Mouse (Mus musculus) CH12F3 (cell line): Measurements from ENCODE around the gene Olfr102.

Experiments used
- in situ Hi-C: fragments of 300-500 bp; cut with MboI; formaldehyde crosslinking; loops from 2 replicates; pipeline ENCODE4 v1.14.3; 2020; ENCODE audit warnings: low sequenced_read_pairs

The Olfr102 gene

GRCm38 (mm10) chr17:37316954-37317353 lies at the start of gene Olfr102:
Gene Olfr102, minus strand, starts transcription at chr17:37317054.
- in situ Hi-C loops: no loop called here

DNA sequence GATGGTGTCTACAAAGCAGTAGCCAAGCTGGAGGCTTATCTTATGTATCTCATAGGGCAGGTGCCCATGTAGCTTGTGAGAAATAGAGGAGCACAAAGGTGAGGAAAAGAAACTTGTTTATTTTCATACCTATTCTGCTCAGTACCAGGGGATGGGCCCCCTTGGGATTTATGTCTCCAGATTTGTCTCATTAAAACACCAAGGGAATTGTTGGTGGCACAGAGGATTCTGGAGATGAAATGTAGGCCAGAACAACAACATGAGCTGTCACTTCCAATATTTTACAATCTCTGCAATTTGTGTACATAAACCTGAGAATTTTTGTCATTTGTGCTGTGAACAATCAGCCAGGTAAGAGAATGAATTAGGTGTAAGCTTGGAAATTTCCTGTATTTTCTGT lies 42.4 kb upstream of the Olfr102 start, which contains the start of gene Olfr104-ps:
TSS of gene Olfr104-ps (plus strand) at position 301 of the 400 bp plus-strand sequence.
- in situ Hi-C loops: no loop called here

DNA sequence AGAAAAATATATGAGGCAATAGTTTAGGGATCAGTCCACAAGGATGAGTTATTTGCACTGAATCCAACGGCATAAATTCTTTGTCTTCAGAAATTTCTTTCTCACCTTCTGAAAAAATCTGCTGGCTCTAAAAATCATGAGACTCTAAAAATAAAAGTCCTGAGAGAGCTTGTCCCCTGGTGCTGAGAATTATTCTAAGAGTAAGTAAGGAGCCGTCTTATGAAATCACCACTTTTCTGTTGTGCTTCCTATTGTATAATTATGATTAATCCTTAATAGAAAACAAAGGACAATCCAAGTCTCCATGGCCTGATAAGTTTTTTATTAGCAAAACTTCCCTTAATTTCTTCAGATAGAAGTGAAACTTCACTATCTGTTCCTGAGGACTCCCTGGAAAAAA lies 22.7 kb upstream of the Olfr102 start, which contains the start of gene Olfr103:
TSS of gene Olfr103 (minus strand) at position 101 of the 400 bp plus-strand sequence.
- in situ Hi-C loops: no loop called here

DNA sequence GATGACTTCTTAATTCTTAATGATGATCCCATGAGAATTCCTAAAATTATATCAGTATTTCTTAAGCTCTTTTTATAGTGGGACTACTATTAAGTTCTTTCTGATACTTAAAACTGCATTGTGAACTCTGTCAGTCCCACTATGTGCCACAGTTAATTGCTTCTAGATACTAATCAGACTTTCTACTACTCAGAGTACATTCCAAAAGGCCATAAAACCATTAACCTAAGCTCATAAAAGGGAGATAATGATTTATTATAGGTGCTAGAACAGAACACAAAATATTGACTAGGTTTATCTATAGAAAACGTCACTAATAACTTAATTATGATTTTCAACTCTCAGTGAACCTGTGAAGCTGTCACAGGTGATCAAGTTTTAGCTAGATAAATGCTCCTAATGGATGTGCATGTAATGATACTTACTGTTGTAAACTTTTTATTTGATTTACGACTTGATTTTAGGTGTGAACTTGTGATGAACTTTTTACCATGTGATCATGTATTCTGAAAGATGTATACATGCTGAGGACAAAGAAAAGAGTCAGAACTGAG lies 6.6 kb downstream of the Olfr102 start:
- in situ Hi-C loops: no loop called here

GRCm38 (mm10) chr17:37308483-37308882 lies 8.4 kb downstream of the Olfr102 start:
- in situ Hi-C loops: no loop called here

DNA sequence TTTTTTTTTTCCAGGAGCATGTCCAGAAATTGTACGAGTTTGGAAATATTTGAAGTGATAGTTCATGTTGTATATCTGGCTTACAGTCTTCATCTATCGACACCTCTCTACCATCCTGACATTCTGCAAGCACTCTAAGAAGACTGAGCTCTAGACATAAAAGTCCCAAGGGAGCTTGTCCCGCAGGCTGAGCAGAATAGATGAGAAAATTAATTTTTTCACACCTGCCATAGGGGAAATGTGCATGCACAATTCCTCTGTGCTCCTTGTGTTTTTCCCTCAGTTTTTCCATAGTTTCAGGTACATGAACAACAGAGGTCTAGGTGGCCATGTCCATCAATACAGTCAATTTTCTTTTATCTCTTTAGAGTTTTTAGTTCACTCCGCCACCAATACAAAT lies 12.6 kb downstream of the Olfr102 start, which contains the start of gene Olfr101:
TSS of gene Olfr101 (minus strand) at position 101 of the 400 bp plus-strand sequence.
- in situ Hi-C loops: no loop called here

GRCm38 (mm10) chr17:37283360-37283759 lies 33.5 kb downstream of the Olfr102 start, which contains the start of gene Olfr99:
Gene Olfr99, minus strand, starts transcription at chr17:37283460.
- in situ Hi-C loops: no loop called here

DNA sequence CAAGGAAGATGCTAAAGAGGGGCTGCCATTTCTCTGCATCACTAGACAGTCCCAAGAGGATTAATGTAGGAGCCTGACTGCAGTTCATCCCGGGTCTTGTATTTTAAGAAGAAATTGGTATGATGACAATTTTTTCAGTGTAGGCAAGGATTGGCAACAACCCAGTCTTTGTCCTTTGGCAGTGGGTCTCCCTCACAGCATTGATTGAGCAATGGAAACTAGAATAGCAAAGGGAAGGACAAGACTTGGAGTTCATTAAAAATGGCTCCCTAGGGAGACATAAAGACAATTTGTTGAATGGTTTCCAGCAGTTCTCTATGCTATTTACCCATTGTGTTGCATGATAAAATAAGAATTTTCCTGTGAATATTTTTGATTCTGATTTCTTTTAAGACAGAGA lies 36.5 kb downstream of the Olfr102 start:
- in situ Hi-C loops: no loop called here

- in situ Hi-C loops: no loop called here
Observed at GRCm38 (mm10) chr17:37276573-37276972, 40.3 kb downstream of the Olfr102 start.

GRCm38 (mm10) chr17:37275626-37276248 lies 41.1 kb downstream of the Olfr102 start:
- in situ Hi-C loops: no loop called here

DNA sequence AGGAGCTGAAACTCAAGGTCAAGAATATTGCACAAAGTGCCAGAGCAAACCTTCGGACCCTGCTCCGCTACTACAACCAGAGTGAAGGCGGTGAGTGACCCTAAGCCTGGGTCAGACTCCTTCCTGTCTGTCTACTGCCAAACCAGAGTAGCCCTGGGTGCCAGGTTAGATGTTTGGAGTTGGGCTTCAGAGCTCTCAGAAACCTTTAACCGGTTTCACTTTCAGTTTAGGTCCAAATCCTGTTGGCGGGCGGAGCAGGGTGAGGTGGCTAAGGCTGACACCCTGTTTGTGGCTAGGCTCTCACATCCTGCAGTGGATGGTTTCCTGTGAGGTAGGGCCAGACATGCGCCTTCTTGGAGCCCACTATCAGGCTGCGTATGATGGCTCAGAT lies 46.2 kb downstream of the Olfr102 start:
- in situ Hi-C loops: no loop called here

GRCm38 (mm10) chr17:37270058-37270701 lies 46.7 kb downstream of the Olfr102 start, which contains the start of gene H2-M3:
Gene H2-M3, plus strand, starts transcription at chr17:37270220.
- in situ Hi-C loops: no loop called here

DNA sequence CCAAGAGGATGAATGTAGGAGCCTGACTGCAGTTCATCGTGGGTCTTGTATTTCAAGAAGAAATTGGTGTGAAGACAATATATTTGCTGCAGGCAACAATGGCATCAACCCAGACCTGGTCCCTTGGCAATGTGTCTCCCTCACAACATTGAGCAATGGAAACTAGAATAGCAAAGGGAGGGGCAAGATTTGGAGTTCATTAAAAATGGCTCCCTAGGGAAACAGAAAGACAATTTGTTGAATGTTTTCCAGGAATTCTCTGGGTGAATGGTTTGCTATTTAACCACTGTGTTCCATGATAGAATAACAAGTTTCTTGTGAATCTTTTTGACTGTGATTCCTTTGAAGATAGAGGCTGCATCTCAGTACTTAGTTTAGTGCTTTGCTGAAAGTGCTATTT lies 53.2 kb downstream of the Olfr102 start, which contains the start of gene Olfr98:
TSS of gene Olfr98 (minus strand) at position 124 of the 400 bp plus-strand sequence.
- in situ Hi-C loops: no loop called here
